Mouse (Mus musculus) embryonic facial prominence, embryonic 10.5 days (tissue): ENCODE results near the gene Prdm11. TPM values are rescaled to one million over a fixed set of nuclear protein-coding genes. Genes with fewer than 3 reads are reported as not detected.

ENCODE experiments used
- DNase-seq: peaks from one replicate; pipeline ENCODE4 v3.0.0-alpha.2; 2017; ENCODE audit warnings: low spot score
- H3K27ac ChIP-seq: fragments of 300-500 bp; sonication (generic); replicated peaks from 2 replicates; pipeline ENCODE4 v1.5.1; 2016; ENCODE audit warnings: mild to moderate bottlenecking
- H3K27me3 ChIP-seq: fragments of 300-500 bp; sonication (generic); replicated peaks from 2 replicates; pipeline ENCODE4 v1.6.1; 2016; ENCODE audit warnings: low read depth, mild to moderate bottlenecking; ENCODE audit not compliant: poor library complexity, severe bottlenecking
- H3K36me3 ChIP-seq: fragments of 300-500 bp; sonication (generic); replicated peaks from 2 replicates; pipeline ENCODE4 v1.6.1; 2016; ENCODE audit warnings: mild to moderate bottlenecking, moderate library complexity
- H3K4me1 ChIP-seq: fragments of 300-500 bp; sonication (generic); 2 replicates; pipeline ENCODE4 v1.6.1; 2016
- H3K4me3 ChIP-seq: fragments of 300-500 bp; sonication (generic); 2 replicates; pipeline ENCODE4 v1.5.1; 2016; ENCODE audit warnings: mild to moderate bottlenecking, moderate library complexity
- H3K9me3 ChIP-seq: fragments of 300-500 bp; sonication (generic); 2 replicates; pipeline ENCODE4 v1.6.1; 2016; ENCODE audit warnings: mild to moderate bottlenecking
- WGBS: fragments of 180-500 bp; shearing (Covaris S2); methylation state at CpG from one replicate; pipeline ENCODE4 v1.1.7; 2016; 5-methylcytosine and 5-hydroxymethylcytosine counted together
- polyA plus RNA-seq: library from polyadenylated mRNA; unstranded; fragments of >200 nt; fragmentation: Nextera tagmentation; extraction: Ambion mirVana; gene quantifications from 2 replicates; pipeline ENCODE4 v1.2.1, GENCODE M21; 2016

Gene Prdm11
- polyA plus RNA-seq, 1 experiment from 2014 or later = 3.5 TPM

- H3K9me3 ChIP-seq = no peaks in the 10 kb centered on the region
- no peak overlapping the region for H3K4me3 ChIP-seq
- DNase-seq = no peak
- H3K27me3 ChIP-seq = no peaks in the 10 kb centered on the region
- peak overlapping the region; percentile 62 for H3K27ac ChIP-seq
- 81% methylated on average over 7 of the region's 7 CpGs for WGBS
- H3K4me1 ChIP-seq = peaks cover 72% of the 10 kb centered on the region
- H3K36me3 ChIP-seq = peaks cover 5% of the 10 kb centered on the region
These were observed 5.1 kb downstream of the Prdm11 start for GRCm38 (mm10) chr2:93040841-93041240.

GRCm38 (mm10) chr2:93039706-93040105 lies 6.3 kb downstream of the Prdm11 start:
- Histone ChIP-seq H3K27me3 (no peaks in the 10 kb centered on the region), H3K4me3 (no peak overlapping the region), H3K9me3 (no peaks in the 10 kb centered on the region), H3K27ac (no peak overlapping the region), H3K36me3 (peaks cover 5% of the 10 kb centered on the region), H3K4me1 (peaks cover 76% of the 10 kb centered on the region)
- DNase-seq = no peak
- WGBS = 89% methylated on average over 5 of the region's 5 CpGs

GRCm38 (mm10) chr2:93039043-93039442 lies 6.9 kb downstream of the Prdm11 start:
- peaks cover 72% of the 10 kb centered on the region for H3K4me1 ChIP-seq
- H3K27ac ChIP-seq = no peak overlapping the region
- H3K9me3 ChIP-seq = no peaks in the 10 kb centered on the region
- no peak overlapping the region for H3K4me3 ChIP-seq
- DNase-seq = no peak
- 82% methylated on average over 3 of the region's 3 CpGs for WGBS
- H3K36me3 ChIP-seq = peaks cover 5% of the 10 kb centered on the region
- H3K27me3 ChIP-seq = no peaks in the 10 kb centered on the region

- Histone ChIP-seq H3K27ac (peak overlapping the region; percentile 75), H3K36me3 (no peaks in the 10 kb centered on the region), H3K4me1 (peaks cover 69% of the 10 kb centered on the region), H3K9me3 (no peaks in the 10 kb centered on the region), H3K4me3 (peak overlapping the region; percentile 11; the same call in 1 of the 2 replicates), H3K27me3 (no peaks in the 10 kb centered on the region)
- WGBS = 30% methylated on average over 7 of the region's 7 CpGs
- DNase-seq = peak; percentile 40
These were observed 10.3 kb downstream of the Prdm11 start for GRCm38 (mm10) chr2:93035631-93036030.

DNA sequence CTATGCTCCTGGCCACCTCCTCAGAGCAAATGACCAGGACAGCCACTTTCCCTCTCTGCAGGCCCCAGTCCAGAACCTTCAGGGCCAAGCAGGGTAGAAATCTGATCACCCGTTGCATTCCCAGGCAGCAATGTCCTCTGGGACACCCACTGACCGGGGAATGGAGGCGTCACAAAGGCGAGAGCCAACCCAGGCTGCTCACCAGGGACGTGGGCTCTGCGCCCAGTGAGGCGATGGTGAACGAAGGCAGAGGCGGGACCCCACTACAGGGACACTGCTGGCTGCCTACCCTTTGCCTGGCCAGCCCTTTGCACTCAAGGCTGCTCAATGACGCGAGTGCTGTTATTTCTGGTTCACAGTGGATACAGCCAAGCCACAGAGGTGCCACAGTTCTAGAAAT lies 13.3 kb downstream of the Prdm11 start:
- H3K4me3 ChIP-seq = no peak overlapping the region
- DNase-seq = no peak
- H3K4me1 ChIP-seq = peaks cover 75% of the 10 kb centered on the region
- no peak overlapping the region for H3K27ac ChIP-seq
- H3K9me3 ChIP-seq = no peaks in the 10 kb centered on the region
- WGBS = 80% methylated on average over 11 of the region's 11 CpGs
- no peaks in the 10 kb centered on the region for H3K27me3 ChIP-seq
- H3K36me3 ChIP-seq = no peaks in the 10 kb centered on the region

DNA sequence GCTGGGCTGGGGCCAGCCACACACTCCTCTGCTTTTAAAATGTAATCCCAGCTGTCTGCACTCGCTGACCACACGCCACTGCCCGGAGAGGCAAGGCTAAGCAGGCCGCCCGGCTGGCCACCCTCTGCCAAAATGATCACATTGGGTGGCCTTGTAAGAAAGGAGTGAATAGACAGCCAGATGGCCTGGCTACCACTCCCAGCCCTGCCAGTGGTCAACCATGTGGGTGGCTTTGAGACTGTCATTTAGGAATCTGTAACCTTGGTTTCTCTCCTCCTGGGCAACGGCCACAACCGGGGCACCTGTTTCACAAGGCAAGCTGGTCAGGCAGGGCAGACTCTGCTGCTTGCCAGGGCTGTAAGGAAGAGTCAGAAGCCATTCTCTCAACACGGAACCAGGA lies 13.9 kb downstream of the Prdm11 start:
- Histone ChIP-seq H3K27me3 (no peaks in the 10 kb centered on the region), H3K9me3 (no peaks in the 10 kb centered on the region), H3K4me3 (no peak overlapping the region), H3K4me1 (peaks cover 80% of the 10 kb centered on the region), H3K27ac (peak overlapping the region; percentile 52; the same call in 1 of the 2 replicates), H3K36me3 (no peaks in the 10 kb centered on the region)
- DNase-seq = no peak
- 82% methylated on average over 8 of the region's 8 CpGs for WGBS

DNA sequence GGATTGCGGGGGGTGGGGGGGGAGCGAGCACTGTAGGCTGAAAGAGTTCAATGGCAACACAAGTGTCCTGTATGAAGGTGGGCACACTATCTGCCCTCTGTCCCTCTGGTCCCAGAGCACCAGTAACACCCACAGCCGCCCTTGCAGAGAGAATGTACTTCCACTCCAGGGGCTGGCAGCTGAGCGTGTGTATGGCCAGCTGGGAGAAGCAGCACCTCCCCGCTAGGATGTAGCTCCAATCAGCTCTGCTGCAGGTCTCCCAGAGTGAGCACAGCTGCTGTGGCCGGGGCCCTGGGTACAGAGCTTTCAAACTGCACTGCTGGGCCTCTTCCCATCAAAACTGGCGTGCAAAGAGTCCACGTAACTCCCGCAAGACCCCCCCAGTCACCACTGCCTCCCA lies 14.9 kb downstream of the Prdm11 start:
- Histone ChIP-seq H3K27ac (0 out of 2 replicates have a peak overlapping the region, but pooled peaks have one; percentile 52), H3K4me1 (peaks cover 76% of the 10 kb centered on the region), H3K4me3 (no peak overlapping the region), H3K9me3 (no peaks in the 10 kb centered on the region), H3K36me3 (no peaks in the 10 kb centered on the region), H3K27me3 (no peaks in the 10 kb centered on the region)
- 69% methylated on average over 9 of the region's 9 CpGs for WGBS
- no peak for DNase-seq

DNA sequence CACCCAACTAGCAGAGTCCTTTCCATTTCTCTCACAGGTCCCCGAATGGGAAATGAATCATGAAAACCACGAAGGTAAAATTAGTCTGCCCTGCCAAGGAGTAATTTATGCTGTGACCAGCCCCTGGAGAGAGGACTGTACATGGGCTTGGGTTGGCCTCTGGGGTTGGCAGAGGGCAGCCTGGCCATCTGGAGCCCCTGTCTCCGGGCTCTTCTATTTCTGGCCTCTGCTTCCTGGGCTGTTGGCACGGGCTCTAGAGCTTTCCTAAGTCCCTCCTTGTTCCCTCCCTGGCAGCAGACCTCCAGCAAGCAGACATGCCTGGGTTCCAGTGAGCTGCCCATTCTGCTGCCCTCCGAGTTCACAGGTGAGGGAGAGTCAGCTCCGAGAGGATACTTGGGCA lies 15.9 kb downstream of the Prdm11 start:
- Histone ChIP-seq H3K9me3 (no peaks in the 10 kb centered on the region), H3K4me1 (peaks cover 67% of the 10 kb centered on the region), H3K27me3 (no peaks in the 10 kb centered on the region), H3K36me3 (no peaks in the 10 kb centered on the region; the same call in 1 of the 2 replicates), H3K4me3 (no peak overlapping the region), H3K27ac (no peak overlapping the region)
- DNase-seq = no peak
- 89% methylated on average over 6 of the region's 6 CpGs for WGBS

- WGBS = 36% methylated on average over 14 of the region's 14 CpGs
- H3K27ac ChIP-seq = no peak overlapping the region; the same call in 1 of the 2 replicates
- peaks cover 4% of the 10 kb centered on the region; the same call in 1 of the 2 replicates for H3K36me3 ChIP-seq
- H3K4me1 ChIP-seq = peaks cover 64% of the 10 kb centered on the region
- H3K27me3 ChIP-seq = no peaks in the 10 kb centered on the region
- no peaks in the 10 kb centered on the region for H3K9me3 ChIP-seq
- no peak overlapping the region; the same call in 1 of the 2 replicates for H3K4me3 ChIP-seq
- peak; percentile 33 for DNase-seq
These were observed 16.5 kb downstream of the Prdm11 start for GRCm38 (mm10) chr2:93029267-93030060.

DNA sequence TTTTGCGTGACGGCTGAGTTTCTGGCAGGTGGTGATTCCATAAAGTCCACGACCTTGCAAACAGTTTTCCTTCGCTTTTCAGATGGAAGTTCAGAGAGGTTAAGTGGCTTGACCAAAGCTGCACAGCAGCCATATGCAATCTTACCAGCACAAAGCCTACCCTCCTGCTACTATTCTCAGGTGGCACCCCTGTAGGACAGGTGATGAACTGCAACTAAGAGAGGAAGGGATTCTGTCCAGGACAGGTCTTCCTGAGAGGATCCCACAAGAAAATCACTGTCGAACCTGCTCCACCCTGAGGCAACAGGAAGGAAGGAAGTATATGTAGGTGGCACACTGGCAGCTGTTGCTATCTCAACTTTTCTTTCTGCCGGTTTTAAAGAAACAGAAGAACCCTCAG lies 17.1 kb downstream of the Prdm11 start:
- Histone ChIP-seq H3K27me3 (no peaks in the 10 kb centered on the region), H3K9me3 (no peaks in the 10 kb centered on the region), H3K27ac (no peak overlapping the region), H3K4me1 (peaks cover 61% of the 10 kb centered on the region), H3K4me3 (no peak overlapping the region; the same call in 1 of the 2 replicates), H3K36me3 (peaks cover 10% of the 10 kb centered on the region)
- 68% methylated on average over 6 of the region's 6 CpGs for WGBS
- DNase-seq = no peak

- no peak for DNase-seq
- Histone ChIP-seq H3K4me1 (peaks cover 58% of the 10 kb centered on the region), H3K27me3 (no peaks in the 10 kb centered on the region), H3K9me3 (peaks cover 10% of the 10 kb centered on the region), H3K4me3 (no peak overlapping the region), H3K27ac (no peak overlapping the region), H3K36me3 (peaks cover 21% of the 10 kb centered on the region)
- 95% methylated on average over 7 of the region's 7 CpGs for WGBS
These were observed 18.3 kb downstream of the Prdm11 start for GRCm38 (mm10) chr2:93027713-93028112.

DNA sequence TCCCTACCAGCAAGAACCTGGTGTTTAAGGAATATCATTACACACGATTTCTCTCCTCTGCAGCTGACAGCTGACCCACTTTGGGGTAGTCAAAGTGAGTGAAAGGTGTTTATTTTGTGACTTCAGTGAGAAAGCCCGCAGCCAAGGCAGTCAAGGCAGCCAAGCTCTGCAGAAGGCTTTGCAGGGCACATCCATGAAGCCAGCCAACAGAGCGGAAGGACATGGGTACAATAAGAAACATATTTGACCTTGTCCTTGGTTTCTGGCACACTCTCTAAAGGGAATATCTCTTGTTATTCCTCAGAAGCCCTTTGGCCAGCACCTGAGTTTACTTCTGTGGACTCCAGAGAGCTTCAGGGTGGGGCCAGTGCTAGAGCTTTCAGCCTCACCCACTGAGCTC lies 21.5 kb downstream of the Prdm11 start:
- 82% methylated on average over 3 of the region's 3 CpGs for WGBS
- peaks cover 36% of the 10 kb centered on the region for H3K36me3 ChIP-seq
- H3K27ac ChIP-seq = no peak overlapping the region
- H3K27me3 ChIP-seq = no peaks in the 10 kb centered on the region
- peaks cover 28% of the 10 kb centered on the region for H3K4me1 ChIP-seq
- no peak overlapping the region for H3K4me3 ChIP-seq
- DNase-seq = no peak
- H3K9me3 ChIP-seq = peaks cover 18% of the 10 kb centered on the region

DNA sequence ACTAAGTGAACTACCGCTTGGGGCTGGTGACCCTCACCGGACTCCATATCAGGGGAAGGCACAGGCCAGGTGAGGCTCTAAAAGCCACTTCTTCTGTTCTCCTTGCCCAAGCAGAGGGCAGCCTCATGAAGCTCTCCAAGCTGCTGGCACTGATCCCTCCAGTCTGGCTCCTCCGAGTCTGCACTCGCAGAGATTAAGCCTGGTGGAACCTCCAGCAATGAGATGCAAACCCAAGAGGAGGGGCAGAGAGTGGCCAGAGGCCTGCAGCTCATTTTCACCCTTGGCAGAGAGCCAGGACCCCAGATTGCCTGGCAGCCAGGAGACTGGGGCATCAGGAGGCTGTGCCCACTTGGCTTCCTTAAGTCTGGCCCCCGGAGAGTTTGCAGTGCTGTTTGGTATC lies 27.1 kb downstream of the Prdm11 start:
- H3K27me3 ChIP-seq = peaks cover 11% of the 10 kb centered on the region; the same call in 1 of the 2 replicates
- no peak for DNase-seq
- H3K36me3 ChIP-seq = peaks cover 26% of the 10 kb centered on the region
- peaks cover 18% of the 10 kb centered on the region for H3K9me3 ChIP-seq
- H3K27ac ChIP-seq = no peak overlapping the region
- peaks cover 18% of the 10 kb centered on the region for H3K4me1 ChIP-seq
- H3K4me3 ChIP-seq = no peak overlapping the region
- 87% methylated on average over 5 of the region's 5 CpGs for WGBS
